Mouse (Mus musculus) testis, adult 2 months (tissue): ENCODE measurements around the gene Tmem29. TPM values are rescaled to one million over a fixed set of nuclear protein-coding genes. Genes with fewer than 3 reads are reported as not detected.

ENCODE experiments used
- H3K27ac ChIP-seq: fragments of 200-500 bp; 2 replicates; pipeline ENCODE4 v1.5.1; 2012; ENCODE audit warnings: low read depth, low read length; ENCODE audit not compliant: control insufficient read depth, insufficient read depth
- H3K27me3 ChIP-seq: fragments of 200-500 bp; 2 replicates; pipeline ENCODE4 v1.6.1; 2012; ENCODE audit warnings: mild to moderate bottlenecking, low read length, moderate library complexity; ENCODE audit not compliant: control insufficient read depth, insufficient read depth
- H3K36me3 ChIP-seq: fragments of 200-500 bp; 2 replicates; pipeline ENCODE4 v1.6.1; 2012; ENCODE audit warnings: mild to moderate bottlenecking, low read length; ENCODE audit not compliant: control insufficient read depth, insufficient read depth
- H3K4me1 ChIP-seq: fragments of 200-500 bp; 2 replicates; pipeline ENCODE4 v1.6.1; 2012; ENCODE audit warnings: low read length; ENCODE audit not compliant: control insufficient read depth, insufficient read depth
- H3K4me3 ChIP-seq: fragments of 200-500 bp; 2 replicates; pipeline ENCODE4 v1.5.1; 2012; ENCODE audit warnings: low read depth, mild to moderate bottlenecking, low read length, moderate library complexity, mixed read lengths; ENCODE audit not compliant: control insufficient read depth
- CTCF ChIP-seq: fragments of 200-500 bp; IDR thresholded peaks from 2 replicates; pipeline ENCODE4 v1.5.1; 2012; ENCODE audit warnings: low read depth, mild to moderate bottlenecking, inconsistent platforms, low read length, moderate library complexity; ENCODE audit not compliant: control insufficient read depth, insufficient read depth, insufficient replicate concordance
- POLR2A ChIP-seq: fragments of 200-500 bp; IDR thresholded peaks from 2 replicates; pipeline ENCODE4 v1.6.1; 2012; ENCODE audit warnings: low read depth, mild to moderate bottlenecking, inconsistent platforms, low read length, moderate library complexity; ENCODE audit not compliant: control insufficient read depth
- polyA plus RNA-seq: library from polyadenylated mRNA; depleted of rRNA; stranded (reverse); fragments of >200 nt; gene quantifications from 2 replicates; pipeline ENCODE4 v1.2.3, GENCODE M21; 2012; rRNA removed

Tmem29 gene
- polyA plus RNA-seq, 1 experiment: 10.7 TPM

DNA sequence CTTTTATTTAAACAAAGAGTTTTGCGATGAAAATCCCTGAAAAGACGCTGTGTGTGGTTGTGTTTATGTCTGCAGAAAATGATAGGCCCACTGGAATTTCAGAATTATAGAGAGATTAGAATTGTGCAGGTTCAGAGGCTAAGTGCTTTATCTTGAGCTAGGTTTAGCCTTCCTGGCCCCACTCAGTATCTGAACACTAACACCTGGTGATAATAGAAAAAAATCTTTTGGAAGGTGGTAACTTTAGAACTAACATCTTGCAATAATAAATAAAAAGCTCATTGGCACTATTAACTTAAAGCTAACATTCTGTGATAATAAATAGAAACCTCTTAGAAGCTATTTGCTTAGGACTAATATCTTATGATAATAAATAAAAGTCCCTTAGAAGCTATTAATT, 1.2 kb upstream of the Tmem29 start:
- H3K4me1 ChIP-seq: no peaks in the 10 kb centered on the region
- H3K4me3 ChIP-seq: no peak overlapping the region
- no peak overlapping the region for H3K27ac ChIP-seq
- no peaks in the 10 kb centered on the region for H3K36me3 ChIP-seq
- no peaks in the 10 kb centered on the region for H3K27me3 ChIP-seq
- TF ChIP-seq CTCF (no peak), POLR2A (no peak)

DNA sequence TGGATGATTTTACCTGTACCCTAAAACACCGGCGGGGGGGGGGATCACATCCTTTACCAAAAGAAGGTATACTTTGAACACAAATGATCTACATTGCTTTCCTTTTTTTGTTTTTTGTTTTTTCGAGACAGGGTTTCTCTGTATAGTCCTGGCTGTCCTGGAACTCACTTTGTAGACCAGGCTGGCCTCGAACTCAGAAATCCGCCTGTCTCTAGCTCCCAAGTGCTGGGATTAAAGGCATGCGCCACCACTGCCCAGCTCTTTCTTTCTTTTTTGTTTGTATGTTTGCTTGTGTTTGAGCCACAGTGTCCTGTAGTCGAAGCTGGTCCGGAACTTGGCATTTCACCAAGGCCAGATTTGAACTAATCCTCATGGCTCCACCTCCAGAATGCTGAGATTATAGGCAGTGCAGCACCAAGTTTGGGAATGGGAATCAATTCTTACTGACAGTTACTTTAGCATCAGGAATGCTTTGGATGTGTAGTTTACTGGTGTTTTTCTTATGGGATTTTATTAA, 515 bp upstream of the Tmem29 start:
- H3K27me3 ChIP-seq: no peaks in the 10 kb centered on the region
- peak overlapping the region; percentile 80 for H3K27ac ChIP-seq
- H3K4me1 ChIP-seq: no peaks in the 10 kb centered on the region
- H3K4me3 ChIP-seq: peak overlapping the region; percentile 89
- no peaks in the 10 kb centered on the region for H3K36me3 ChIP-seq
- TF ChIP-seq POLR2A: no peak
- no peak for TF ChIP-seq CTCF

DNA sequence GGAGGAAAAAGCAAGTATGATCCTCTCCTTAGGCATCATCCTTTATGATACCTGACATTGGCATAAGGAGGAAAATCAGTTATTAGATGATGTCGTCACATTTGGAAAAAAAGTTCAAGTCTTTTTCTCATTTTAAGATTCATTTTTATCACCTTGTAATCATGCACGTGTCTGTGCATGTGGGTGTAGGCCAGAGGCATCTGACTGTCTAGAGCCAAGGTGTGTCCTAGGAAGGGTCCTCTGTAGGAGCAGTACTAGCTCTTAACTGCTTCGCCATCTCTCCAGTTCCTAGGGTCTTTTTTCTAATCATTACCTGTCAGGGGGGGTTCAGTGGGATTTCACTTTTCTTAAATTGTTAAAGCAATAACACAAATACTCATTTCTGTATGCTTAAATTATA, 818 bp downstream of the Tmem29 start:
- no peaks in the 10 kb centered on the region for H3K36me3 ChIP-seq
- no peaks in the 10 kb centered on the region for H3K27me3 ChIP-seq
- no peak overlapping the region for H3K27ac ChIP-seq
- no peak overlapping the region for H3K4me3 ChIP-seq
- H3K4me1 ChIP-seq: no peaks in the 10 kb centered on the region
- no peak for TF ChIP-seq POLR2A

DNA sequence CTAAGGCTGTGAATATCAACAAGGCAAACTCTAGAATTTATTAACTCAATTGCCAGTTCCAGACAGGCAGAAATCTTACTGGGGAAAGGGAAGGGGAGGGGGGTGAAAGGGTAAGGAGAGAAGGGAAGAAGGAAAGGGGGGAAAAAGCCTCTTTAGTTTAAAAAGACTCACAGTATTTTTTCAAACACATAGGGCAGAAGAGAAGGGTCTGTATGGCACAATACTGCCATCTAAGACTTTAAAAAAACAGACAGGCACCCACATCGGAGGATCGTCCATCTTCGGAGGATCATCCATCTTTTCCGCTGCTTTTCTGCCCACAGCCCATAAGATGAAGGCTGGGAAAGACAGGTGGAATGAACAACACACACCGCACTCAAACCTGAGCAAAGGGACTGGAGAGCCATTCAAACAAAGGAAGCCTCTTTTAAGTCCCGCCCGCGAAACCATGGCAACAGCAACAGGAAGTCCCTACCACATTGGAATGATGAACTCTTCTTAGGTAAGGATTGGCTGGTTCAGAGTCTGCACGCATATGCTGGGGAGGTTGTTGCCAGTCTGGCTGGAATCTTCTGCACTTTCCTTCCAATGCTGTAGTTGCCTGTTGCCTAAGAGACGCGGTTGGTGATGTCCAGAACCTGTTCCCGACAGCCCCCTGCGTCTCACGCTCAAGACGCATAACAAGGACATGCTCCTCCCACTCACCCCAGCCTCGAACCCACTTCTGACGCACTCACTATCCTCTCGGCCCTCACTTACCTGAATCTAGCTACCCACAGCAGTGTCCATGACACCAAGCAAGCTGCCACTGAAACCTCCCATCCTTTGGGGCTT, 18.2 kb downstream of the Tmem29 start:
- no peak for TF ChIP-seq CTCF
- TF ChIP-seq POLR2A: peak; percentile 36; the same call in 1 of the 2 replicates
- Histone ChIP-seq H3K27ac (peak overlapping the region; percentile 78), H3K36me3 (no peaks in the 10 kb centered on the region), H3K4me3 (peak overlapping the region; percentile 87), H3K27me3 (no peaks in the 10 kb centered on the region), H3K4me1 (peaks cover 2% of the 10 kb centered on the region)

DNA sequence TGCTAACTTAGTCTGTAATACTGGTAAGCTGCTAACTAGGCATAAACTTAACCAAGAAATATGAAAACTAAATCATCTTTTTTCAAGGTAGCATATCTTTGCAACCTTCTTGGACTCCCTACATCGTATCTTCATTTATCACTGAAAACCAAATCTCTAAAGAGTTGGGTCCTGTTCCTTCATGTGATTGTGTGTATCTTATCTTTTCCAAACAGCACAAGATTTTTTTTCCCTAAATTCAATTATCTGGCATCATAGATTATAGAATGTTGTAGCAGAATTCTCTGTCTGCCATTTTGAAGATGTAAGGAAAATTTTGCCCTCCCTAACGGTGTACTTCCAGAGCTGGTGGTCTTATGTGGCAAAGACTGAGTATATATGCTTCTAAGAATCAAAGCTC, 22.6 kb downstream of the Tmem29 start:
- H3K27ac ChIP-seq: no peak overlapping the region
- H3K4me3 ChIP-seq: no peak overlapping the region
- no peaks in the 10 kb centered on the region for H3K27me3 ChIP-seq
- H3K36me3 ChIP-seq: no peaks in the 10 kb centered on the region
- peaks cover 2% of the 10 kb centered on the region for H3K4me1 ChIP-seq
- TF ChIP-seq CTCF: no peak

DNA sequence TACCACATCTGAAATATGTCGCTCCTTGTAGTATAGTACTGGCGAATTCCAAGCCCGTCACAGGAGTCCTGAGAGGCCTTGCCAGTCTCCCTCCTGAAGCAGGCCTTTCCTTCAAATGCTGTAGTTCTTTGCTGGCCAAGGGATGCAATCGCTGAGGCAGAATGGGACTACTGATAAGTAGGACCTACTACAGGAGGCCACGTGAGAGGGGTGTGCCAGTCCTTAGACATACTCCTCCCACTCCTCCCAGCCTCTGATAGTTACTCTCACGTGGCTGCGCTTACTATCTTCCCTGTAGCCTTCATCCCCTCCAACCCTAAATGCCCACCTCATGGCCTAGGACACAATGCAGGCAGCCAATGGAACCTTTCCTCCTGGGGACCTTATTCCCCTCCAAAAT, 23.6 kb downstream of the Tmem29 start:
- H3K4me3 ChIP-seq: no peak overlapping the region
- H3K27me3 ChIP-seq: no peaks in the 10 kb centered on the region
- H3K27ac ChIP-seq: 0 out of 2 replicates have a peak overlapping the region, but pooled peaks have one; percentile 21
- H3K36me3 ChIP-seq: no peaks in the 10 kb centered on the region
- no peak for TF ChIP-seq CTCF
- H3K4me1 ChIP-seq: no peaks in the 10 kb centered on the region

DNA sequence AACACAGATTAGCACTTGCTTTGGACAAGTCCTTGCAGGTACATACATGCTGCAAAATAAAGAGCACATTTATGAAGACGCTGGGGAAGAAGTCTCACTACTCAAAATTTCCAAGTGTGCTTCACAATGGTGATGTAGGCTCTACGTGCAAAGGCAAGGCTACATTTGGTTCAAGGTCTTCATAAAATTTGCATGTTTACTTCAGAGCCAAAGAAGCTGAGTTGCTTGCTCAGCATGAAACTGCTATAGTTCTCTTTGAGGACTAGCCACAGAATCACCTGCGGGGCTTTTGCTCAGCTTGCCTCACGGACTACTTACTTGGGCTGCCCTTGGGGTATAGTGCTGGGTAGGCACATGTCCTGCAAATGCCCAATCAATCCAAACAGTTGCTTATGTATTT, 45.4 kb downstream of the Tmem29 start:
- Histone ChIP-seq H3K27ac (no peak overlapping the region), H3K36me3 (no peaks in the 10 kb centered on the region), H3K27me3 (no peaks in the 10 kb centered on the region), H3K4me3 (no peak overlapping the region), H3K4me1 (no peaks in the 10 kb centered on the region)
- TF ChIP-seq POLR2A (no peak), CTCF (no peak)

Other genes starting within 250 kb of the Tmem29 start
- 27.8 and 29.2 TPM in 2 replicates for gene Alas2, start 88.2 kb upstream of the Tmem29 start, polyA plus RNA-seq
- 3.9 and 4.7 TPM in 2 replicates for gene Pfkfb1, start 129.1 kb upstream of the Tmem29 start, polyA plus RNA-seq
- 2.7 and 2.8 TPM in 2 replicates for gene Apex2, start 130.7 kb upstream of the Tmem29 start, polyA plus RNA-seq
- 1.9 TPM in 2 replicates for gene Tro, start 198.4 kb upstream of the Tmem29 start, polyA plus RNA-seq